Mouse (Mus musculus): Measurements from ENCODE around the gene Tktl1.

DNA sequence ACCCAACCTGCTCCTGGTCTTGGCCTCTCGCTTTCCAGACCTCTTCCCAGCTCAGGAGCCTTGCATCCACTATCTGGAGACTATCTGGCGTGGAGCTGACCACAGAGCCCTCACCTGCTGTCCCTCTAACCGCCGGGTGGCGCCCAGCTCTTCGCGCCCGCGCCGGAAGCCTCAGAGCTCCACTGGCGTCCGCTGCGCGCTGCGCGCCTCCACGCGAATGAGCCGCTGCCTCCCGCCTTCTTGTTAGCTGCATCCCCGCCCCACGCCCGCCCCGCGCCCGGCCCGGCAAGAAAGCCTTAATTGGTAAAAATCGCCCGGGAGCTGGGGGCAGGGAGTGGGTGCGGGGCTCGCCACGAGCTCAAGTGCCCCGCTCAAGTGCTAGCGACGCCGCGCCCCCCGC, 72.6 kb downstream of the Tktl1 start, which contains the start of gene Flna:
- TF ChIP-seq CTCF (IDR thresholded peaks at IDR 0.05; ENCODE audit: borderline replicate concordance, extremely low read depth, insufficient read depth, insufficient read length) (peak; percentile 33; the same call in 1 of the 2 replicates), POLR2A (IDR thresholded peaks at IDR 0.05; ENCODE audit: borderline replicate concordance, extremely low read depth, insufficient read depth, insufficient read length, poor library complexity, severe bottlenecking) (0 out of 2 replicates have a peak, but pooled peaks have one; percentile 7)
